Mouse (Mus musculus): ENCODE results near the gene Ncln.

Gene Ncln

GRCm38 (mm10) chr10:81492606-81493240 is 3.5 kb downstream of the Ncln start:
- in situ Hi-C loops (cut with MboI, MseI) = no loop called here

- in situ Hi-C loops (cut with MboI, MseI) = no loop called here
Observed at GRCm38 (mm10) chr10:81491018-81491417, 5.2 kb downstream of the Ncln start.

GRCm38 (mm10) chr10:81489941-81490340 is 6.3 kb downstream of the Ncln start:
- in situ Hi-C loops (cut with MboI, MseI) = loop anchor here in 1 of 2 experiments (10.0 kb wide), 1 partner anchor 45 kb away; no protein-coding TSS in a partner anchor

GRCm38 (mm10) chr10:81488081-81488480 is 8.1 kb downstream of the Ncln start:
- in situ Hi-C loops (cut with MboI, MseI) = loop anchor here in 1 of 2 experiments (10.0 kb wide), 1 partner anchor 47 kb away; no protein-coding TSS in a partner anchor

- in situ Hi-C loops (cut with MboI, MseI) = loop anchor here in 1 of 2 experiments (10.0 kb wide), 1 partner anchor 48 kb away; no protein-coding TSS in a partner anchor
Observed at GRCm38 (mm10) chr10:81486496-81486895, 9.7 kb downstream of the Ncln start.

GRCm38 (mm10) chr10:81485479-81486018 is 10.6 kb downstream of the Ncln start:
- in situ Hi-C loops (cut with MboI, MseI) = loop anchor here in 1 of 2 experiments (10.0 kb wide), 1 partner anchor 49 kb away; no protein-coding TSS in a partner anchor

GRCm38 (mm10) chr10:81485060-81485449 is 11.1 kb downstream of the Ncln start:
- in situ Hi-C loops (cut with MboI, MseI) = loop anchor here in 1 of 2 experiments (10.0 kb wide), 1 partner anchor 50 kb away; no protein-coding TSS in a partner anchor

- in situ Hi-C loops (cut with MboI, MseI) = loop anchor here in 1 of 2 experiments (10.0 kb wide), 1 partner anchor 50 kb away; no protein-coding TSS in a partner anchor
Observed at GRCm38 (mm10) chr10:81484441-81485059, 11.6 kb downstream of the Ncln start.

GRCm38 (mm10) chr10:81483983-81484382 is 12.2 kb downstream of the Ncln start:
- in situ Hi-C loops (cut with MboI, MseI) = loop anchor here in 1 of 2 experiments (10.0 kb wide), 1 partner anchor 51 kb away; no protein-coding TSS in a partner anchor

- in situ Hi-C loops (cut with MboI, MseI) = loop anchor here in 1 of 2 experiments (10.0 kb wide), 1 partner anchor 52 kb away; no protein-coding TSS in a partner anchor
Observed at GRCm38 (mm10) chr10:81482533-81482889, 13.7 kb downstream of the Ncln start, which contains the start of gene Celf5. Gene Celf5, minus strand, starts transcription at chr10:81482709.

GRCm38 (mm10) chr10:81481605-81482532 is 14.3 kb downstream of the Ncln start:
- in situ Hi-C loops (cut with MboI, MseI) = loop anchor here in 1 of 2 experiments (10.0 kb wide), 1 partner anchor 53 kb away; no protein-coding TSS in a partner anchor

GRCm38 (mm10) chr10:81474461-81474860 is 21.7 kb downstream of the Ncln start:
- in situ Hi-C loops (cut with MboI, MseI) = no loop called here

- in situ Hi-C loops (cut with MboI, MseI) = no loop called here
Observed at GRCm38 (mm10) chr10:81473003-81473451, 23.2 kb downstream of the Ncln start.

- in situ Hi-C loops (cut with MboI, MseI) = no loop called here
Observed at GRCm38 (mm10) chr10:81472403-81473002, 23.7 kb downstream of the Ncln start.

- in situ Hi-C loops (cut with MboI, MseI) = no loop called here
Observed at GRCm38 (mm10) chr10:81470454-81470853, 25.7 kb downstream of the Ncln start.

- in situ Hi-C loops (cut with MboI, MseI) = no loop called here
Observed at GRCm38 (mm10) chr10:81469253-81469652, 26.9 kb downstream of the Ncln start.

GRCm38 (mm10) chr10:81467670-81468235 is 28.4 kb downstream of the Ncln start:
- in situ Hi-C loops (cut with MboI, MseI) = no loop called here

- in situ Hi-C loops (cut with MboI, MseI) = no loop called here
Observed at GRCm38 (mm10) chr10:81466881-81467280, 29.3 kb downstream of the Ncln start.

- in situ Hi-C loops (cut with MboI, MseI) = no loop called here
Observed at GRCm38 (mm10) chr10:81466066-81466465, 30.1 kb downstream of the Ncln start.

- in situ Hi-C loops (cut with MboI, MseI) = no loop called here
Observed at GRCm38 (mm10) chr10:81465265-81465645, 30.9 kb downstream of the Ncln start.

Measured in T-helper 17 cell (primary cell).